Mouse (Mus musculus) cerebellum, adult (tissue): Measurements from ENCODE around the gene Zfp189.
A peak's percentile ranks its signal among the peaks of the same experiment; 100 is the strongest.

ENCODE experiments used
- ATAC-seq: cut with Nextera tagmentation; 2 replicates; pipeline ENCODE4 v1.9.2; 2017; ENCODE audit warnings: mild to moderate bottlenecking, moderate library complexity, mixed read lengths; ENCODE audit not compliant: insufficient number of reproducible peaks, low FRiP score, low TSS enrichment

Zfp189 gene

GRCm38 (mm10) chr4:49535675-49536294 lies 14.8 kb downstream of the Zfp189 start:
- no peak for ATAC-seq

- no peak for ATAC-seq
Measured at GRCm38 (mm10) chr4:49536671-49537070, 15.7 kb downstream of the Zfp189 start.

- ATAC-seq = no peak
Measured at GRCm38 (mm10) chr4:49539665-49540064, 18.7 kb downstream of the Zfp189 start.

- ATAC-seq = no peak
Measured at GRCm38 (mm10) chr4:49540966-49541365, 20.0 kb downstream of the Zfp189 start.

GRCm38 (mm10) chr4:49546026-49546425 lies 25.1 kb downstream of the Zfp189 start:
- ATAC-seq = no peak

- no peak for ATAC-seq
Measured at GRCm38 (mm10) chr4:49546873-49547543, 26.0 kb downstream of the Zfp189 start.

GRCm38 (mm10) chr4:49547544-49548219 lies 26.7 kb downstream of the Zfp189 start:
- no peak for ATAC-seq

- ATAC-seq = no peak
Measured at GRCm38 (mm10) chr4:49549383-49549782, 28.4 kb downstream of the Zfp189 start, which contains the start of gene Aldob. Gene Aldob (minus strand): TSS chr4:49549546.

- no peak for ATAC-seq
Measured at GRCm38 (mm10) chr4:49553380-49553779, 32.4 kb downstream of the Zfp189 start.

- ATAC-seq = no peak
Measured at GRCm38 (mm10) chr4:49557375-49557774, 36.4 kb downstream of the Zfp189 start.

GRCm38 (mm10) chr4:49558181-49558580 lies 37.2 kb downstream of the Zfp189 start:
- no peak for ATAC-seq

- peak; percentile 93 for ATAC-seq
Measured at GRCm38 (mm10) chr4:49559915-49560772, 39.2 kb downstream of the Zfp189 start.

GRCm38 (mm10) chr4:49567613-49568012 lies 46.6 kb downstream of the Zfp189 start:
- peak; percentile 95 for ATAC-seq

GRCm38 (mm10) chr4:49572194-49572593 lies 51.2 kb downstream of the Zfp189 start:
- no peak for ATAC-seq
